Mouse (Mus musculus) midbrain, embryonic 16.5 days (tissue): ENCODE data around the gene Bicral. TPM values are rescaled to one million over a fixed set of nuclear protein-coding genes. Genes with fewer than 3 reads are reported as not detected.
"Not testable (repeated sequence)": the region's sequence is repeated elsewhere in the genome, so short reads cannot be mapped to it uniquely, and the experiment has no call there.

Experiments used
- ATAC-seq: fragments of 200-750 bp; cut with Nextera tagmentation; 2 replicates; pipeline ENCODE4 v1.8.0; 2017; ENCODE audit warnings: moderate TSS enrichment
- H3K27ac ChIP-seq: fragments of 300-500 bp; sonication (generic); 2 replicates; pipeline ENCODE4 v1.5.1; 2014; ENCODE audit warnings: mild to moderate bottlenecking, low read length, mixed read lengths
- H3K27me3 ChIP-seq: fragments of 300-500 bp; sonication (generic); 2 replicates; pipeline ENCODE4 v1.6.1; 2014; ENCODE audit warnings: low read depth, low read length, mixed read lengths; ENCODE audit not compliant: control insufficient read depth, insufficient read depth
- H3K36me3 ChIP-seq: fragments of 300-500 bp; sonication (generic); 2 replicates; pipeline ENCODE4 v1.6.1; 2014; ENCODE audit warnings: mild to moderate bottlenecking, low read length, moderate library complexity, mixed read lengths; ENCODE audit not compliant: control insufficient read depth, insufficient read depth
- H3K4me1 ChIP-seq: fragments of 300-500 bp; sonication (generic); 2 replicates; pipeline ENCODE4 v1.6.1; 2014; ENCODE audit warnings: mild to moderate bottlenecking, low read length, mixed read lengths; ENCODE audit not compliant: control insufficient read depth, insufficient read depth
- H3K4me2 ChIP-seq: fragments of 300-500 bp; sonication (generic); 2 replicates; pipeline ENCODE4 v1.6.1; 2014; ENCODE audit warnings: mild to moderate bottlenecking, low read length, mixed read lengths
- H3K4me3 ChIP-seq: fragments of 300-500 bp; sonication (generic); 2 replicates; pipeline ENCODE4 v1.5.1; 2014; ENCODE audit warnings: low read depth, mild to moderate bottlenecking, low read length, moderate library complexity, mixed read lengths
- H3K9ac ChIP-seq: fragments of 300-500 bp; sonication (generic); 2 replicates; pipeline ENCODE4 v1.6.1; 2014; ENCODE audit warnings: low read depth, low read length, mixed read lengths
- H3K9me3 ChIP-seq: fragments of 300-500 bp; sonication (generic); replicated peaks from 2 replicates; pipeline ENCODE4 v1.6.1; 2014; ENCODE audit warnings: mild to moderate bottlenecking, low read length, mixed read lengths; ENCODE audit not compliant: control insufficient read depth, poor library complexity, severe bottlenecking
- WGBS: fragments of 180-500 bp; shearing (Covaris S2); extraction: QIAGEN DNeasy Blood & Tissue Kit; methylation state at CpG from one replicate; pipeline ENCODE4 v1.1.7; 2014; 5-methylcytosine and 5-hydroxymethylcytosine counted together
- polyA plus RNA-seq: library from polyadenylated mRNA; unstranded; fragments of >200 nt; fragmentation: Nextera tagmentation; extraction: Ambion mirVana; gene quantifications from 2 replicates; pipeline ENCODE4 v1.2.1, GENCODE M21; 2015

The Bicral gene
- polyA plus RNA-seq, 1 experiment from 2014 or later, result 9.5 TPM

GRCm38 (mm10) chr17:46771616-46772015 lies 86.7 kb downstream of the Bicral start:
- no peaks in the 10 kb centered on the region for H3K27me3 ChIP-seq
- ATAC-seq, result no peak

GRCm38 (mm10) chr17:46771025-46771424 lies 87.3 kb downstream of the Bicral start:
- H3K4me2 ChIP-seq, result no peak overlapping the region
- H3K9ac ChIP-seq, result no peak overlapping the region
- peaks cover 15% of the 10 kb centered on the region for H3K4me1 ChIP-seq
- H3K4me3 ChIP-seq, result no peak overlapping the region
- ATAC-seq, result no peak
- H3K36me3 ChIP-seq, result no peaks in the 10 kb centered on the region
- 81% methylated on average over 4 of the region's 4 CpGs for WGBS
- H3K27ac ChIP-seq, result no peak overlapping the region
- H3K9me3 ChIP-seq, result no peaks in the 10 kb centered on the region
- H3K27me3 ChIP-seq, result no peaks in the 10 kb centered on the region

More at GRCm38 (mm10) chr17:46771616-46772015, 86.7 kb downstream of the Bicral start:
- peak overlapping the region; percentile 82 for H3K27ac ChIP-seq
- WGBS, result 63% methylated on average over 17 of the region's 17 CpGs
- no peaks in the 10 kb centered on the region for H3K9me3 ChIP-seq
- H3K4me1 ChIP-seq, result peaks cover 15% of the 10 kb centered on the region
- H3K9ac ChIP-seq, result peak overlapping the region; percentile 87; the same call in 1 of the 2 replicates
- H3K36me3 ChIP-seq, result no peaks in the 10 kb centered on the region
- H3K4me2 ChIP-seq, result peak overlapping the region; percentile 91
- peak overlapping the region; percentile 85 for H3K4me3 ChIP-seq

DNA sequence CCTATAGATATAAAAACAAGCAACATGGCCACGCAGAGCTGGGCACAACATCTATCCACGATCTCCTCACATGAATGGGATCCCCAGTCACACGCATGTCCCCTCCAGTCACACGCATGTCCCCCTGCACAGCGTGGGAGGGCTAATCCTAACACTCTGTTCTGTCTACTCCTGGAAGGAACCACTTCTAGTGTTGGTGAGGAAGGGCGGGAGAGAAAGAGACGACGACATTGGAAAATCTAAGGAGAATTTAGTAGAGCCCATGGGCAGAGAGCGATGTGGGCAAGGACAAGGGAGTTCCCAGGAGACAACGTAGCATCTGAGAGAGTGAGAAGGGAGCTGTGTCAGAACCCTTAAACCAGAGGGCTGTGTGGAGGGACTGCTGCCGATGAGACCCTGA lies 87.7 kb downstream of the Bicral start:
- H3K9me3 ChIP-seq, result no peaks in the 10 kb centered on the region
- no peak overlapping the region for H3K4me2 ChIP-seq
- ATAC-seq, result no peak
- no peaks in the 10 kb centered on the region for H3K27me3 ChIP-seq
- no peaks in the 10 kb centered on the region for H3K36me3 ChIP-seq
- peaks cover 15% of the 10 kb centered on the region for H3K4me1 ChIP-seq
- WGBS, result 90% methylated on average over 11 of the region's 11 CpGs
- no peak overlapping the region for H3K4me3 ChIP-seq
- no peak overlapping the region for H3K27ac ChIP-seq
- H3K9ac ChIP-seq, result no peak overlapping the region

DNA sequence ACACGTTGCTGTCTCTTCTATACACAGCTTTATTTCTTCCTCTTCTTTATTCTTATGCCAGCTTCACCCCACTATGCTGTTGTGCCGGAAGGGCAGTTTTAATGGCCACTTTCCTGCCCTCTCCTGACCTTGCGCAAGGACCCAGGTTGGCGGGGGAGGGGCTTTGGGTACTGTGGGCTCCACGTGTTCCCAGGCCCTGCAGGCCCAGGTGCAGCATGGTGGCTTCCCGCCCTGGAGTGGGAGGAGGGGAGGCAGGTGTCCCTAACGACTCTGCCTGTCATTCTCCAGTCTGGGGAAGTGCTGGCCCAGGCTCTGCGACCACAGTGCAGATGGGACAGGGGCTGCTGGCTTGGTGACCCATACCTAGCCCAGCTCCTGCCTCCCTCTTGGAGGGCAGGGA lies 90.4 kb downstream of the Bicral start:
- peaks cover 6% of the 10 kb centered on the region for H3K4me1 ChIP-seq
- no peak overlapping the region for H3K27ac ChIP-seq
- H3K9me3 ChIP-seq, result no peaks in the 10 kb centered on the region
- no peak overlapping the region for H3K9ac ChIP-seq
- H3K4me2 ChIP-seq, result no peak overlapping the region
- no peak overlapping the region for H3K4me3 ChIP-seq
- ATAC-seq, result no peak
- WGBS, result 61% methylated on average over 8 of the region's 8 CpGs
- H3K36me3 ChIP-seq, result no peaks in the 10 kb centered on the region
- no peaks in the 10 kb centered on the region for H3K27me3 ChIP-seq

DNA sequence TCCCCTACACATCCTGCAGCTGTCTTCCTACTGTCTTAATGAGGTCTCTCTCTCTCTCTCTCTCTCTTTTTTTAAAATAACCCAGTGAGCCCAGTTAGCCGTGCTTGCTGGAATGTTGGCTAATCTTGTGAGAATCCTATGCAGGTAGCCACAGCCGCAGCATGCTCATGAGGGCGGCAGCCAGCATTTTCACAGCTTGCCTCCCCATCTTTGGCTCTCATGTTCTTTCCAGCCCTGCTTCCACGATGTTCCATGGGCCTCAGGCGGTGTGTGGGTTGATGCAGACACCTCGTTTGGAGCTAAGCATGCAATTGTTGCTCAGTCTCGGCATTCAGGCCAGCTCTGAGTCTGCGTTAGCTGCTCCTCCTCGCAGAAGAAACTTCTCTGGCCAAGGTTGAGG lies 93.4 kb downstream of the Bicral start:
- not testable (repeated sequence) for H3K4me1 ChIP-seq, H3K4me2 ChIP-seq, ATAC-seq, H3K9me3 ChIP-seq, H3K9ac ChIP-seq, H3K27ac ChIP-seq, H3K4me3 ChIP-seq, H3K36me3 ChIP-seq, H3K27me3 ChIP-seq
- WGBS, result 72% methylated on average over 8 of the region's 9 CpGs

GRCm38 (mm10) chr17:46763544-46763943 lies 94.7 kb downstream of the Bicral start, which contains the start of gene Ptcra:
TSS of gene Ptcra (minus strand) at chr17:46763712.
- Histone ChIP-seq H3K9me3 (no peaks in the 10 kb centered on the region), H3K4me1 (no peaks in the 10 kb centered on the region), H3K27ac (no peak within 1 kb of the TSS), H3K4me2 (no peak within 1 kb of the TSS), H3K27me3 (no peaks in the 10 kb centered on the region), H3K9ac (no peak within 1 kb of the TSS), H3K36me3 (no peaks in the 10 kb centered on the region), H3K4me3 (no peak within 1 kb of the TSS)
- 71% methylated on average over 2 of the region's 2 CpGs for WGBS
- no peak for ATAC-seq

DNA sequence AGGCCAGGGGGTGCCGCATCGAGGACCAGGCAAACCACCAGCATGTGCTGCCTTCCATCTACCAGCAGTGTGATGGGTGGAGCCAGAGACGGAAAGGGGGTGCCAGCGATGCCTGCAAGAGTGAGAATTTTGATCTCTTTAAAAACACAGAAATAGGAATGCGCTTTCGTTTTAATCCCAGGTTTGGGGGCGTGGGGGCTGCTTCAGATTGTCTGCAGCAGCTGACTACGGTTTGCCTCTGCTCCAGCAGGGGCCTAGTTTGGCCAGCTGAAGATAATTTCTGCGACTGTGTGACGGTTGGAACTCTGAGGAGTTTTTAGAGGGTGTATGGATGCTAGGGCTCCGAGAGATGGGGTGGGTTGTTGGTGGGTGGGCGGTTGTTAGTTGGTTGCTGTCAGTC lies 99.5 kb downstream of the Bicral start:
- Histone ChIP-seq H3K27me3 (no peaks in the 10 kb centered on the region), H3K4me3 (no peak overlapping the region), H3K4me1 (no peaks in the 10 kb centered on the region), H3K4me2 (no peak overlapping the region), H3K27ac (no peak overlapping the region), H3K9ac (no peak overlapping the region), H3K36me3 (no peaks in the 10 kb centered on the region), H3K9me3 (no peaks in the 10 kb centered on the region)
- no peak for ATAC-seq
- WGBS, result 81% methylated on average over 12 of the region's 12 CpGs

DNA sequence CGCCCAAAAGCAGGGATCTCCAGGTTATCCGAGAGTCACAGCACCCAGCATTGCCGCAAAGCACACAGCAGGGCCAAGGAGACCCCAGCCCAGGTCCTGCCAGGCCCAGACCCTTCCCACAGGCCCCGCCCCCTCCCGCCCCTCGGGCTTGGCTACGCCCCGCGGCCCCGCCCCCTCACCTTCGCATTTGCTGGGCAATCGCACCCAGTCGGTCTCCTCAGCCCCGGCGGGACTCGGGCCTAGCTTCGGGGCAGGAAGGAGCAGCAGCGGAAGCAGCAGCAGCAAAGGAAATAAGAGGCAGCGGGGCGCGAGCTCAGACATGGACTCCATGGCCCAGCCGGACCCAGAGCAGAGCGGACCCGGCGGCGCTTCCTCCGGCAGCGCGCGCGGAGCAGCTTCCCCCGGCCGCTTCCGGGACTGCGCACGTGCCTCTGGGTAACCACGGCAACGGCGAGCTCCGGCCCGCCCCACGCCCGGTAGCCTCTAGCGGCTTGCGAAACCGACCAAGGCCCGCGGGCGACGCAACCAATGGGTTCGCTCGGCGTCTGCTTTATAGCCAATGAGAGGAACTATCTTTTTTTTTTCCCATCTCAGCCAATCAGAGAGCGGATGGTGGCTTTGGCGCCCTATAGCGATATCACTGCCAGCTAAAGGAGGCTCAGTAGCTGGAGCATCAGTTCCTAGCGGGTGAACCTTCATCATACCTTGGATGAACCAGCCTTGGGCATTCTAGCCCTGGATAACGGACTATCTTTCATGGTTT lies 106.3 kb downstream of the Bicral start, which contains the start of gene Cnpy3:
Gene Cnpy3 (minus strand): TSS at position 421 of the 763 bp plus-strand sequence.
- Histone ChIP-seq H3K27me3 (no peaks in the 10 kb centered on the region), H3K4me3 (peak within 1 kb of the TSS; percentile 86), H3K9me3 (no peaks in the 10 kb centered on the region), H3K36me3 (no peaks in the 10 kb centered on the region), H3K4me1 (peaks cover 17% of the 10 kb centered on the region), H3K27ac (peak within 1 kb of the TSS; percentile 91), H3K9ac (peak within 1 kb of the TSS; percentile 85), H3K4me2 (peak within 1 kb of the TSS; percentile 89)
- under 1% methylated on average over 55 of the region's 58 CpGs for WGBS
- peak; percentile 99 for ATAC-seq

DNA sequence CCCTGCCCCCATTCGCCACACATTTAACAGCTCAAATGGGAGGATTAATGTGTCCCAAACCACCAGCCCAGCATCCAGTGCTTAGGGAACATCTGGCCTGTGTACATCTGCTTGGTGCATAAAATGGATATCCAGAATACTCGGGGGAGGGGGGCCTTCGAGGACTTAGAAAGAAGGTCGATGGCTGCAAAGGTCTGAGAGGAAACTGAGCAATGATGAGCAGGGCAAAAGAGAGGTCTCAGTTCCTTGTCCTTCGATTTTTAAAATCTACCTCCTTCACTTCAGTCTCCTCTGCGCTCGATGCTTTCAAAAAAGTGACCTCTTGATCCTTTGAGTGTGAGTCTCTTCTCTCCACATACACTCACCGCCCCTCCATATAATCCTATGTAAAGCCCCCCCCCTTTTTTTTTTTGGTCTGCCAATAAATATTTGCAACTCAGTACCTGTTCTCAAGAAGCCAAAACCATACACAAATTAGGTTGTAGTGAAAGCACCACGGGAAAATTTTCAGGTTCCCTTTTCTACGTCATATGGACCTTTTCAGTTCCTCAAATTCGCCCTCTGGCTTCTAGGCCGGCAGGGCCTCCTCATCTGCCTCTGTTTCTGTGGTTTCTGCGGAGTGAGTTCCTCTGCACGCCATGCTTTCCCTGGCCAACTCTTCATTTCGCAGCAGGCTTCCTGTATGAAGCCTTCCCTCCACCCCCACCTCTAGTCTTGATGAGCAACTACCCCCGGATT lies 107.1 kb downstream of the Bicral start:
- Histone ChIP-seq H3K9ac (peak overlapping the region; percentile 85), H3K4me1 (peaks cover 17% of the 10 kb centered on the region), H3K9me3 (no peaks in the 10 kb centered on the region), H3K36me3 (no peaks in the 10 kb centered on the region), H3K27ac (peak overlapping the region; percentile 91), H3K27me3 (no peaks in the 10 kb centered on the region), H3K4me2 (peak overlapping the region; percentile 89), H3K4me3 (peak overlapping the region; percentile 86)
- 25% methylated on average over 16 of the region's 16 CpGs for WGBS
- no peak for ATAC-seq
